Mouse (Mus musculus): ENCODE data around the gene Il18. TPM values are rescaled to one million over a fixed set of nuclear protein-coding genes. Genes with fewer than 3 reads are reported as not detected.

Il18 gene
- total and polyA plus RNA-seq, 3 experiments, result not detected

DNA sequence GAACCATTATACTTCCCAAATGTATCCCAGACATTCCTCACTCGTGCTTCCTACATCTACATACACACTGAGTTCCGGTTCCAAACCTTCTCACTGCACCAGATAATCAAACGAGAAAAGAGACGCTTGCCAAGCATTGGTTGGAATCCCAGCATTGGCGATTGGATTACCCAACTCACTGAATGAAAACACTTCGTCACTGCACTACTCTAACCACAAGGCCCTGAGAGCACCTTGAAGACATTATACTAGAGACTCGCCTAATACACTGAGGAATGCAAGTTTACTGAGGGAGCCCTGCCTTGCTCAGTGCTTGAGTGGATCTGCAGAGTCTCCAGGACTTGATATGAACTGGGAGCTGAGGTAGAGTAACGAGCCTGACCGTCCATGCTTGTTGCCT lies 12.2 kb upstream of the Il18 start:
- H3K4me1 ChIP-seq (ENCODE audit: insufficient read depth, low read depth, low read length), result no peaks in the 10 kb centered on the region
- TF ChIP-seq GATA1 (IDR thresholded peaks at IDR 0.05; ENCODE audit: borderline replicate concordance, low read length) (no peak), TAL1 (conservative IDR thresholded peaks at IDR 0.05; ENCODE audit: low read depth, low read length) (no peak), CTCF (IDR thresholded peaks at IDR 0.05; ENCODE audit: low read depth, low read length) (no peak), GATA2 (IDR thresholded peaks at IDR 0.05; ENCODE audit: borderline replicate concordance, low read depth, low read length) (no peak), POLR2AphosphoS5 (IDR thresholded peaks at IDR 0.05; ENCODE audit: insufficient replicate concordance, low read depth, low read length) (no peak)
- H3K9me3 ChIP-seq (replicated peaks), result no peaks in the 10 kb centered on the region
- no peak for DNase-seq (ENCODE audit: low spot score)
- ATAC-seq (ENCODE audit: extremely low read depth, insufficient number of reproducible peaks, low FRiP score, poor library complexity, severe bottlenecking), result no peak
- H3K27me3 ChIP-seq (ENCODE audit: insufficient read depth, low read length), result 0 out of 2 replicates have a peak, but pooled peaks cover 7% of the 10 kb centered on the region
- H3K36me3 ChIP-seq (replicated peaks), result no peaks in the 10 kb centered on the region
- no peak overlapping the region for H3K4me3 ChIP-seq (ENCODE audit: low read depth, low read length)

DNA sequence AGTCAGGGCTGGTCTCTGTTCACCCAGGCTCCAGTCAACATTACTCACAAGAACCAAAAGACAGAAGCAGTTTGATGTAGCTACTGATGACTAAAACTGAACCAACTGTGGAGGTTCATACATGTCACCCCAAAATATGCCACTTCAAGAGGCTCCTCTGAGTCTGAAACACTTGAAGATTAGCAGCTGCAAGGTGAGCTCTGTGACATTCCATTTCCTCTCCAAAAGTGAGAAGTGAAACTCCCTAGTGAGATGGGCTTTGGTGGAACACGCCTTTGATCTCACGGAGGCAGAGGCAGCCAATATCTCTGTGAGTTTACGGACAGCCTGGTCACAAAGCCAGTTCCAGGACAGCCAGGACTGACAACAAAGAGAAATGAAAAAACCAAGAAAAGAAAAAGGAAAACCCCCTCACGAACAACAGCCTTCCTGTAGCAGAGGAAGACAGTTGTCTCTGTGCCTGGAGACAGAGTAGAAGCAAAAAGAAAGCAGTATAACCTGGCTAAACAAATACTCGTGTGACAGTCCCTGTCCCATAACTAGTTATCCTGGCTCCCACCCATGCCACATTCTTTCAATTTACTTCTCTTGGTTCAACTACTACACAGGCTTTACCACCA lies 6.7 kb upstream of the Il18 start:
- Histone ChIP-seq H3K9me3 (replicated peaks) (no peaks in the 10 kb centered on the region), H3K27me3 (ENCODE audit: insufficient read depth, low read length) (peaks cover 8% of the 10 kb centered on the region; the same call in 1 of the 2 replicates), H3K4me3 (ENCODE audit: low read depth, low read length) (no peak overlapping the region), H3K4me1 (ENCODE audit: insufficient read depth, low read depth, low read length) (no peaks in the 10 kb centered on the region), H3K36me3 (replicated peaks) (no peaks in the 10 kb centered on the region)
- DNase-seq (ENCODE audit: low spot score), result no peak
- no peak for ATAC-seq (ENCODE audit: extremely low read depth, insufficient number of reproducible peaks, low FRiP score, poor library complexity, severe bottlenecking)
- TF ChIP-seq GATA1 (IDR thresholded peaks at IDR 0.05; ENCODE audit: borderline replicate concordance, low read length) (no peak), GATA2 (IDR thresholded peaks at IDR 0.05; ENCODE audit: borderline replicate concordance, low read depth, low read length) (no peak), TAL1 (conservative IDR thresholded peaks at IDR 0.05; ENCODE audit: low read depth, low read length) (no peak), POLR2AphosphoS5 (IDR thresholded peaks at IDR 0.05; ENCODE audit: insufficient replicate concordance, low read depth, low read length) (no peak), CTCF (IDR thresholded peaks at IDR 0.05; ENCODE audit: low read depth, low read length) (no peak)

DNA sequence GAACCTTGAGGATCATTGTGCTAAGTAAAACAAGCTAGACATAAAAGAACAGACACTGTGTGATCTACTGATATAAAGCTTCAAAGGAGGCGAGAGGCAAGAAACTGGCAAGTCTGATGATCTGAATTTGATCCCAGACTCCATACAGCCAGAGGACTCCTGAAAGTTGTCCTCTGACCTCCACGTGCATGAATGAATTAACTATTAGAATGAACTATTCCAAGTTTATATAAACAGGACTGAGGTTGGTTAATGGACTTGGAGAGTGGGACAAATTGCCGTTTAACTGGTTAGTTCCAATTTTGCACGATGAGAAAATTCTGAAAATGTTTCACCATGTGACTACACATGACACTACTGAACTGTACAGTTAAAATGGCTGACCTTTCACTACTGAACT lies 5.7 kb upstream of the Il18 start:
- no peaks in the 10 kb centered on the region for H3K4me1 ChIP-seq (ENCODE audit: insufficient read depth, low read depth, low read length)
- TF ChIP-seq GATA1 (IDR thresholded peaks at IDR 0.05; ENCODE audit: borderline replicate concordance, low read length) (no peak), GATA2 (IDR thresholded peaks at IDR 0.05; ENCODE audit: borderline replicate concordance, low read depth, low read length) (no peak), POLR2AphosphoS5 (IDR thresholded peaks at IDR 0.05; ENCODE audit: insufficient replicate concordance, low read depth, low read length) (no peak), CTCF (IDR thresholded peaks at IDR 0.05; ENCODE audit: low read depth, low read length) (no peak), TAL1 (conservative IDR thresholded peaks at IDR 0.05; ENCODE audit: low read depth, low read length) (no peak)
- H3K9me3 ChIP-seq (replicated peaks), result no peaks in the 10 kb centered on the region
- ATAC-seq (ENCODE audit: extremely low read depth, insufficient number of reproducible peaks, low FRiP score, poor library complexity, severe bottlenecking) (no peak), DNase-seq (ENCODE audit: low spot score) (no peak)
- H3K4me3 ChIP-seq (ENCODE audit: low read depth, low read length), result no peak overlapping the region
- H3K27me3 ChIP-seq (ENCODE audit: insufficient read depth, low read length), result peaks cover 8% of the 10 kb centered on the region; the same call in 1 of the 2 replicates
- H3K36me3 ChIP-seq (replicated peaks), result no peaks in the 10 kb centered on the region

DNA sequence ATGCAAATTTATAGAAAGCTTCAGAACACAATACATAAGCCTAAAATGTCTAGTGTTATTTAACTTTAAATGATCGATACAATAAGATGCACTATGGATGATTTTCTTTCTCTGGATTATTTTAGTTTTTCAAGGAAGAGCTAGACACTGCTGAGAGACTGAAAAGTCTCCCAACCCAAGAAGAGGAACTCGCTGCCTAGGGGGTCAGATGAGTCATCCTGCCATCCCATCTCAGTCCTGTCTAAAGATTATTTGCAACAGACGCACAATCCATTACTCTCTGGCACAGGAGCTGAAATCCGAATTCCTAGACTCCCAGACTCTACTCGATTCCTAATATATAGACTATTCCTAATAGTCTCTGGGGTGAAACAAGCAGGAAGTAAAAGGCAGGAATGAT lies 2.4 kb upstream of the Il18 start:
- TF ChIP-seq POLR2AphosphoS5 (IDR thresholded peaks at IDR 0.05; ENCODE audit: insufficient replicate concordance, low read depth, low read length), result no peak
- no peak for TF ChIP-seq CTCF (IDR thresholded peaks at IDR 0.05; ENCODE audit: low read depth, low read length)
- no peak for TF ChIP-seq GATA1 (IDR thresholded peaks at IDR 0.05; ENCODE audit: borderline replicate concordance, low read length)
- no peak for TF ChIP-seq GATA2 (IDR thresholded peaks at IDR 0.05; ENCODE audit: borderline replicate concordance, low read depth, low read length)
- no peak for TF ChIP-seq TAL1 (conservative IDR thresholded peaks at IDR 0.05; ENCODE audit: low read depth, low read length)
- ATAC-seq (ENCODE audit: extremely low read depth, insufficient number of reproducible peaks, low FRiP score, poor library complexity, severe bottlenecking), result no peak

DNA sequence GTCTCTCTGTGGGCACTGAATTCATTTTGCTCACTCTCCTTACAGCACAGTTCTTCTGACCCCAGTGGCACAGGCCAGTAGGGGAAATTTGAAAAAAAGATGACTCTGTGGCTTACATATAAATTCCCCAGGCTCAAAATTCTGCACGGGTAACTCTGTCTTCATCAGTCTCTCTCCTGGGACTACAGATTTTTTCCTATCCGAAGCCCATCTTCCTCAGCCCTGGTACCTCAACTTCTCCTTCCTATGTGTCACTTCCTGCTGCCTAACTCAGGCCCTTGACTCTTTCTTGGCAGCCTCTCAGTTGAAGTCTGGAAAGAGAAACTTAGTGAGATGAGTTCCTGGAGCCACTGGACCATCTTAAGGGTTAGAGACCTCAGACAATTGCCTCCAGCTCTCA lies 1.1 kb upstream of the Il18 start:
- DNase-seq (ENCODE audit: low spot score), result no peak
- Histone ChIP-seq H3K9me3 (replicated peaks) (no peaks in the 10 kb centered on the region), H3K27me3 (ENCODE audit: insufficient read depth, low read length) (peaks cover 12% of the 10 kb centered on the region; the same call in 1 of the 2 replicates), H3K4me1 (ENCODE audit: insufficient read depth, low read depth, low read length) (no peaks in the 10 kb centered on the region), H3K36me3 (replicated peaks) (no peaks in the 10 kb centered on the region), H3K4me3 (ENCODE audit: low read depth, low read length) (no peak overlapping the region)
- no peak for ATAC-seq (ENCODE audit: extremely low read depth, insufficient number of reproducible peaks, low FRiP score, poor library complexity, severe bottlenecking)
- no peak for TF ChIP-seq TAL1 (conservative IDR thresholded peaks at IDR 0.05; ENCODE audit: low read depth, low read length)
- TF ChIP-seq GATA2 (IDR thresholded peaks at IDR 0.05; ENCODE audit: borderline replicate concordance, low read depth, low read length), result no peak
- TF ChIP-seq GATA1 (IDR thresholded peaks at IDR 0.05; ENCODE audit: borderline replicate concordance, low read length), result no peak
- no peak for TF ChIP-seq POLR2AphosphoS5 (IDR thresholded peaks at IDR 0.05; ENCODE audit: insufficient replicate concordance, low read depth, low read length)
- no peak for TF ChIP-seq CTCF (IDR thresholded peaks at IDR 0.05; ENCODE audit: low read depth, low read length)

More for the DNA sequence above, 2.4 kb upstream of the Il18 start:
- Histone ChIP-seq H3K27me3 (ENCODE audit: insufficient read depth, low read length) (peaks cover 12% of the 10 kb centered on the region; the same call in 1 of the 2 replicates), H3K4me1 (ENCODE audit: insufficient read depth, low read depth, low read length) (no peaks in the 10 kb centered on the region), H3K4me3 (ENCODE audit: low read depth, low read length) (no peak overlapping the region), H3K36me3 (replicated peaks) (no peaks in the 10 kb centered on the region), H3K9me3 (replicated peaks) (no peaks in the 10 kb centered on the region)
- DNase-seq (ENCODE audit: low spot score), result no peak

DNA sequence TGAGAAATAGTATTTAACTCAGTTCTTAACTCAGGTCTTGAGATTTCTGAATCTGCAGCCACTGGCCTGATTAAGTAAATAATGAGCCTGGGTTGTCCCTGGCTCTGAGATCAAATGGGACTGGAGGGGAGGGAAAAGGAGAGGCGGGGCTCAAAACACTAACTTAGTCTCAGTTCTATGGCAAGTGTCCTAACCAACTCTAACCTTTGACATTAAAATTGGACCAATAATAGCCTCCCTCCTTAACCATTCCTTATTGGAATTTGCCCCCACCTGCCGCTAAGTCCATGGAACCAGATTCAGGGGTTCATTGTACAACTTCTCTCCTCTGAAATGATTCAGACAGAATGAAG lies 443 bp downstream of the Il18 start, which contains the start of gene Bco2:
Gene Bco2, minus strand, starts transcription at position 88 of the 353 bp plus-strand sequence.
- no peaks in the 10 kb centered on the region for H3K9me3 ChIP-seq (replicated peaks)
- H3K4me1 ChIP-seq (ENCODE audit: insufficient read depth, low read depth, low read length), result no peaks in the 10 kb centered on the region
- no peaks in the 10 kb centered on the region for H3K36me3 ChIP-seq (replicated peaks)
- no peak for DNase-seq (ENCODE audit: low spot score)
- peaks cover 12% of the 10 kb centered on the region; the same call in 1 of the 2 replicates for H3K27me3 ChIP-seq (ENCODE audit: insufficient read depth, low read length)
- no peak within 1 kb of the TSS for H3K4me3 ChIP-seq (ENCODE audit: low read depth, low read length)
- TF ChIP-seq GATA2 (IDR thresholded peaks at IDR 0.05; ENCODE audit: borderline replicate concordance, low read depth, low read length) (no peak), CTCF (IDR thresholded peaks at IDR 0.05; ENCODE audit: low read depth, low read length) (no peak), POLR2AphosphoS5 (IDR thresholded peaks at IDR 0.05; ENCODE audit: insufficient replicate concordance, low read depth, low read length) (no peak), TAL1 (conservative IDR thresholded peaks at IDR 0.05; ENCODE audit: low read depth, low read length) (no peak), GATA1 (IDR thresholded peaks at IDR 0.05; ENCODE audit: borderline replicate concordance, low read length) (no peak)
- no peak for ATAC-seq (ENCODE audit: extremely low read depth, insufficient number of reproducible peaks, low FRiP score, poor library complexity, severe bottlenecking)
